Mouse (Mus musculus) midbrain, embryonic 12.5 days (tissue): Measurements from ENCODE around the gene Itga6. TPM values are rescaled to one million over a fixed set of nuclear protein-coding genes. Genes with fewer than 3 reads are reported as not detected.

ENCODE experiments used
- polyA plus RNA-seq: library from polyadenylated mRNA; unstranded; fragments of >200 nt; fragmentation: Nextera tagmentation; extraction: Ambion mirVana; gene quantifications from 2 replicates; pipeline ENCODE4 v1.2.1, GENCODE M21; 2016

Gene Itga6
- polyA plus RNA-seq, 1 experiment from 2014 or later, result 23.2 TPM

Other genes starting within 250 kb of the Itga6 start
- 37.2 and 59.9 TPM in 2 replicates for gene Dlx1, start 217.5 kb upstream of the Itga6 start, polyA plus RNA-seq
- 15.8 and 21.5 TPM in 2 replicates for gene Dlx2, start 198.9 kb upstream of the Itga6 start, polyA plus RNA-seq
- gene Pdk1, start 127.6 kb downstream of the Itga6 start, polyA plus RNA-seq, result 19.0 and 21.4 TPM in 2 replicates
- 4.6 and 4.8 TPM in 2 replicates for gene Rapgef4, start 235.6 kb downstream of the Itga6 start, polyA plus RNA-seq